Mouse (Mus musculus) monocyte, adult 5-6 weeks (primary cell): ENCODE data around the gene Rpl32. TPM values are rescaled to one million over a fixed set of nuclear protein-coding genes. Genes with fewer than 3 reads are reported as not detected.
A peak's percentile ranks its signal among the peaks of the same experiment; 100 is the strongest.

Experiments used
- ATAC-seq: fragments of 153-309, 156-312 bp; replicated peaks from 2 replicates; pipeline ENCODE4 v1.8.0; 2017; ENCODE audit warnings: mild to moderate bottlenecking; ENCODE audit not compliant: low TSS enrichment, insufficient number of reproducible peaks, severe bottlenecking, poor library complexity, low FRiP score
- total RNA-seq: library from RNA; stranded (forward); fragments of 200-1000, 200-491, 200-594 nt; gene quantifications from 3 replicates; pipeline ENCODE4 v1.2.3, GENCODE M21; 2017

The Rpl32 gene
- total RNA-seq, 1 experiment from 2014 or later, result 2,052 TPM

DNA sequence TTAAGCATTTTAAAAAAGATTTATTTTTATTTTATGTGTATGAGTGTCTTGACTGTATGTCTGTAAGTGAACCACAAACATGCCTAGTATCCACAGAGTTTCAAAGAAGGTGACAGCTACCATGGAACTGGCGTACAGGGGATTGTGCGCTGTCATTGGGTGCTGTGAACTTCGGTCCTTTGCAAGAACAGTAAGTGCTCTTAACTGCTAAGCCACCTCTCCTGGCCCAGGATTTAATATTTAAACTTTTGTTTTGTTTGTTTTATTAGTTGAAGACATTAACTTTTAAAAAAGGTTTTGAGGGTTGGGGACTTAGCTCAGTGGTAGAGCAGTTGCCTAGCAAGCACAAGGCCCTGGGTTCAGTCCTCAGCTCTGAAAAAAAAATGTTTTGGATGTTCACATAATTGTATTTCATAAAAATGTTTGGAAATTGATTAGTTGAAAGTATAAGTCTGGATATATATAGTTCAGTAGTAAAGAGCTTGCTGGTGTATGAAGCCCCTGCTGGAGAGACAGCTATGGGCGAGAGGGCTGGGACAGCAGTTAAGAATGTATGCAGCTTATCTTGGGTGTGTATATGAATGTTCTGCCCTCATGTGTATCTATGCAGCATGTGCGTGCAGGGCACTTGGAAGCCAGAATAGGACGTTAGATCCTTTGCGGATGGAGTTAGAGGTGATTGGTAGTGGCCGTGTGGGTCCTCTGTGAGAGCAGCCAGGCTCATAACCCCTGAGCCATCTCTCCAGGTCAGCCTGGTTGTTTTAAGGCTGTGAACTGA lies 12.9 kb upstream of the Rpl32 start:
- no peak for ATAC-seq

DNA sequence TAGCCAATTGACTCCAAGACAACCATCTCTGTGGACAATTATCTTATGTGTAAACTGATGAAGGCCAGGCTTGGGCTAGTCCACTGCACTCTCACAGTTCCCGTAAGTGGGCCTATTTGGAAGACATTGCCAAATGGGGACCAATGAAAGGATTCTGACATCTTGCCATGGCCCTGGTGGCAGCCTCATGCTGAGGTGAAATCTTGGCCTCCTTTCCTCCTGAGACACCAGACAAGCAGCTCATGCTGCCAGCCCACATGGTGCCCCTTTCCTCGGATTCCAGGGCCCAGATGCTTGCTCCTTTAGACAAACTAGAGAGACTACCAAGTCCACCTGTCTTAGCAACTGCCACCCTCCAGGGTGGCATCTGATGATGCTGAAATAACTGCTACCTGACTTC lies 9.6 kb upstream of the Rpl32 start:
- no peak for ATAC-seq

DNA sequence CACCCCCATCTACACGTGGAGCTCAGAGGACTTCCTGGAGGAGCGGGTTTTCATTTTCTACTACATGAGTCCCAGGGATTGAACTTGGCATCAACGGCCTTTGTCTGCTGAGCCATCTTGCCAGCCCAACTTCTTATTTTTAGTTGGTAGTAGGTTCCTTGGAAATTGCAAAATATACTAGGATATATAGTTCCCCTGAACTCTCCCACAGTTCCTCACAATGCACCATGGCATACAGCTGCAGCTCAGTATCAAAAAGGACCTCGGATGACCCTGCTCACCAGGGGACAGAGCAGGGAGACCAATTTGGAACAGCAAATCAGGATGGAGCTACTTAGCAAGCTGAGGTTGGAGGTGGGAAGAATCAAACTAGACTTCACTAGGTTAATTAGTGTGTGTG lies 6.5 kb upstream of the Rpl32 start:
- no peak for ATAC-seq

- peak; percentile 71 for ATAC-seq
Measured at GRCm38 (mm10) chr6:115814104-115814503, 5.6 kb upstream of the Rpl32 start.

DNA sequence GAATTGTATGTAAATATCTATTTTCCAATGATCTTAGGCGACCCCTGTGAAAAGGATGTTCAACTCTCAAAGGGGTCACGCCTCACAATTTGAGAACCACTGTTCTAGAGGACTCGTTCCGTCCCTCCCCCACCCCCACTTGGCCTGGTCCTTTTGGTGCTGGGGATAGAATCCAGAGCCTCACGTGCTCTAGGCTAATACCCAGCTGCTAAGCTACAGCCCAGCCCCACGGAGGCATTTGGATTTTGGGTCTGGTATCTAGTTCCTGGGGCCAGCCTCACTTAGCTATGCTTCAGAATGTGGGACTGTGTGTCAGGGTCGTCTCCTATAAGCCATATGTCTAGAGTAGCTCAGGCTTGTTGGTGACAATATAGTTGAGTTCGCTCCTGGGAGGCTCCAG lies 3.1 kb upstream of the Rpl32 start:
- no peak for ATAC-seq

DNA sequence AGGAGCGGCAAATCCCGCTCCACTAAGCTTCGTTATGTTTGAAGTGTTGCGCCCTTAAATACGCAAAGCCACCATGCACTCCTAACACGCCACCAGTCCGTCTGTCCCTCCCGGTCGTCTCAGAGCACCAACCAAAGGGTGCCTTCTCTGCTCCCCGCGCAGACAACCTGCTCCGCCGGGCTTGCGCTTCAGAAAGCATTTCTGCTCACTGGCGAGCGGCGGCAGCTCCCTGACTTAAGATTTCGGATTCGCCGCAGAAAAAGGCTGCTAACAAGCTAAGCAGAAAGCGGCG lies 405 bp downstream of the Rpl32 start:
- ATAC-seq, result no peak

DNA sequence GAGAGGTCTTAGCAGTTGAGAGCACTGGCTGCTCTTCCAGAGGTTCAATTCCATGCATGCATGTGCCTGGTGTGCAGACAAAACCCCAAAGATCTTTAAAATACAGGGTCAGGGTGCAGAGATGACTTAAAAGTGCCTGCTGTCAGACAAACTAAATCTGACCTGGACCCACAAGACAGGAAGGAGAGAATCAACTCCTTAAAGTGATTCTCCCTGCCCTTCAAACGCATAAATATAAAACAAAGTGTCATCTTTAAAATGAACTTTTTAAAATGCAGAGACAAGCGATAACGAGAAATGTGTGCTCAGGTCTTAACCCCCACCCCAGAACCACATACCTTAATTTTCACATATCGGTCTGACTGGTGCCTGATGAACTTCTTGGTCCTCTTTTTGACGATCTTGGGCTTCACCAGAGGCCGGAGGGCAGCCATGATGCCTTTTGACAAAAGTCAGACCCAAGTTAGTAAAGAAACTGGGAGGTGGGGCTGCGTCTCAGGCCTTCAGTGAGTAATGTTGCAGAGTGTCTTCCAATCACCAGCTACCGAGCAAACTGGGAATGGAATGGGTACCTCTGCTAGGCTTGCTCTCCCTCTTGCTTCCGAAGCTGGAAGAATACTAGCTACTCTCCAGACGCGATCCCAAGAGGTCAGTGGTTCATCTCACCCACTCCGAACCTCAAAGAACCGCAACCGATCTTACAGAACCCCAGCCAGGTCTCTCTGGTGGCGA lies 917 bp downstream of the Rpl32 start:
- ATAC-seq, result no peak

DNA sequence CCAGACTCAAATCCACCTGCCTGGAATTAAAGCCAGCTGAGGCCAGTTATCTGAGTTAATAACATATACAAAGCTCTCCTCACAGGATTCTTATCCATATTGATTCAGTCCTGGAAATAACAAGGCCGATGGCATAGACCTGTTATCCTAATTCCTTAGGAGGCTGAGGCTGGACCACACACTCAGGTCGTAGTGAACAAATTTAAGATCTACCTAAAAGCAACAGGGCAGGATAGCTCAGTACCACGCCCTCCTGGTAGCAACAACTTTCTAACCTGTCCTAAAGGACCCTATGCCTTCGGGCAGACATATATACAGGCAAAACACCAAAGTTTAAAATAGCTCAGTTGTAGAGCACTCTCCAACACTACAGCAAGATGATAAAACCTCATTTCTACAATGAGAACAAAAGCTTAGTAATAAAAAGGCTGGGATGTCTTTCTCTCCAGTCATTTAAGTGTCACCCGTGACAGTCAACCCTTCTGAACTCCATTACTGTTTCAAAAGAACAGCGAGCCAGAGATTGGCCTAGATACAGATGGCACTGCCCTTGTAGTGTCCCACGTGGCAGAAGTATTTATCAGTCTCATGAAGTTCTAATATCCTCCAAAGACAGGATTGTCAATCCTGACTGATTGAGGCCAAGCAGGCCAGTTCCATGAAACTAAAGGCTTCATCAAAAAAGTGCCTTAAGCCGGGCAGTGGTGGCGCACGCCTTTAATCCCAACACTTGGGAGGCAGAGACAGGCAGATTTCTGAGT lies 3.9 kb downstream of the Rpl32 start:
- ATAC-seq, result no peak

GRCm38 (mm10) chr6:115803541-115804382 lies 4.8 kb downstream of the Rpl32 start:
- ATAC-seq, result no peak

GRCm38 (mm10) chr6:115801811-115802210 lies 6.7 kb downstream of the Rpl32 start:
- ATAC-seq, result no peak; the same call in 1 of the 2 replicates

DNA sequence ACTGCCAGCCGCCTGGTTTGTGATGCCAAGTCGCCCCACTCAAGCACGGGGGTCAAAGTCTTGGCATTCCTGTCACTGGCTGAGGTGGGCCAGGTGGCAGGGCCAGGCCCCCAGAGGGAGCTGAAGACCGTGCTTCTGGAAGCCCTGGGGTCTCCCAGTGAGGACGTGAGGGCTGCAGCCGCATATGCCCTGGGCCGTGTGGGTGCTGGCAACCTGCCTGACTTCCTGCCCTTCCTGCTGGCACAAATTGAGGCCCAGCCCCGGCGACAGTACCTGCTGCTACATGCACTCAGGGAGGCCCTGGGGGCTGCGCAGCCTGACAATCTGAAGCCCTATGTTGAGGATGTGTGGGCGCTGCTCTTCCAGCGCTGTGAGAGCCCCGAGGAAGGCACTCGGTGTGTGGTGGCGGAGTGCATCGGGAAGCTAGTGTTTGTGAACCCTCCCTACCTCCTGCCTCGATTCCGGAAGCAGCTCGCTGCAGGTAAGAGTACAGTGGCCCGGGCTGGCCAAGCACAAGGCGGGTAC lies 15.8 kb downstream of the Rpl32 start:
- no peak for ATAC-seq

- ATAC-seq, result no peak; the same call in 1 of the 2 replicates
Measured at GRCm38 (mm10) chr6:115791842-115792686, 16.5 kb downstream of the Rpl32 start.

GRCm38 (mm10) chr6:115791016-115791415 lies 17.5 kb downstream of the Rpl32 start:
- no peak for ATAC-seq

DNA sequence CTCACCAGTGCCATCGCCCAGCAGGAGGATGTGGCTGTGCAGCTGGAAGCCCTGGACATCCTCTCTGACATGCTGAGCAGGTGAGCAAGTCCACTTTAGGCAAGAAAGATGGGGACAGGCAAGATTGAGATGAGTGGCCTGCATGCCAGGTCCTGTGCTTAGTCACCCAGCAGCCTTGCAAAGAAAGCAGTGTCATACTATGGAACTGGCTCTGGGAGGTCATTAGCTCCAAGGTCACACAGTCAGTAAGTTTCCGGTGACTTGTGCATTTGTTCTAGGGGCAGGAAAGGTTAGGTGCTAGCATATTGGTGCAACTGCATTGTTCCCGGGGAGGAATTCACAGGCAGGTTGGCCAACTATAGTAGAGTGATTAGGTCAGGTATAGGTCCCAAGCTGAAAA lies 25.8 kb downstream of the Rpl32 start:
- ATAC-seq, result no peak

- ATAC-seq, result no peak
Measured at GRCm38 (mm10) chr6:115776363-115776762, 32.2 kb downstream of the Rpl32 start.

GRCm38 (mm10) chr6:115775838-115776237 lies 32.7 kb downstream of the Rpl32 start:
- no peak for ATAC-seq

- ATAC-seq, result 0 out of 2 replicates have a peak, but pooled peaks have one; percentile 34
Measured at GRCm38 (mm10) chr6:115774501-115774921, 34.0 kb downstream of the Rpl32 start, which contains the start of gene Cand2. Gene Cand2, plus strand, starts transcription at chr6:115774538.

- ATAC-seq, result no peak
Measured at GRCm38 (mm10) chr6:115773966-115774413, 34.6 kb downstream of the Rpl32 start.
